Mouse (Mus musculus) brain, embryonic 14.5 days (tissue): ENCODE data around the gene Gp1bb.

Experiments used
- CTCF ChIP-seq: fragments of 200-500 bp; IDR thresholded peaks from 2 replicates; pipeline ENCODE4 v1.5.1; 2012; ENCODE audit warnings: inconsistent platforms, mild to moderate bottlenecking, moderate library complexity, borderline replicate concordance; ENCODE audit not compliant: insufficient read depth, insufficient read length; ENCODE audit errors: extremely low read depth
- POLR2A ChIP-seq: fragments of 200-500 bp; IDR thresholded peaks from 2 replicates; pipeline ENCODE4 v1.6.1; 2012; ENCODE audit warnings: mild to moderate bottlenecking, inconsistent platforms, borderline replicate concordance; ENCODE audit not compliant: poor library complexity, insufficient read depth, insufficient read length, severe bottlenecking; ENCODE audit errors: extremely low read depth

- no peak for TF ChIP-seq CTCF
- TF ChIP-seq POLR2A, result peak; percentile 75
Measured at GRCm38 (mm10) chr16:18629390-18630231, 7.4 kb upstream of the Gp1bb start, which contains the start of gene Sept5.
